Mouse (Mus musculus) C2C12 (cell line): ENCODE data around the gene St6gal1.

Experiments
- CEBPB ChIP-seq: IDR thresholded peaks from one replicate; pipeline ENCODE4 v1.6.1; 2011; ENCODE audit warnings: low read depth, mild to moderate bottlenecking, control low read depth, moderate library complexity
- CTCF ChIP-seq: IDR thresholded peaks from one replicate; pipeline ENCODE4 v1.5.1; 2011; ENCODE audit not compliant: control insufficient read depth, insufficient read depth, insufficient read length
- FOSL1 ChIP-seq: IDR thresholded peaks from one replicate; pipeline ENCODE4 v1.8.0; 2011; ENCODE audit warnings: mild to moderate bottlenecking, low read length; ENCODE audit not compliant: poor library complexity, insufficient read depth, severe bottlenecking
- MAX ChIP-seq: IDR thresholded peaks from one replicate; pipeline ENCODE4 v1.6.1; 2011; ENCODE audit warnings: mild to moderate bottlenecking, control low read depth
- MYOD1 ChIP-seq: IDR thresholded peaks from one replicate; pipeline ENCODE4 v1.6.1; 2011; ENCODE audit warnings: low read depth; ENCODE audit not compliant: control insufficient read depth, insufficient read length

GRCm38 (mm10) chr16:23379536-23380230 lies 155.1 kb downstream of the St6gal1 start:
- TF ChIP-seq MAX, result no peak
- TF ChIP-seq CTCF, result no peak
- TF ChIP-seq CEBPB, result no peak
- TF ChIP-seq MYOD1, result no peak
- no peak for TF ChIP-seq FOSL1
